Mouse (Mus musculus) left cerebral cortex, adult 2 months (tissue): ENCODE data around the gene Rasgrp1. TPM values are rescaled to one million over a fixed set of nuclear protein-coding genes. Genes with fewer than 3 reads are reported as not detected.

Experiments used
- DNase-seq, 2 experiments: peaks; one replicate each; pipeline ENCODE4 v3.0.0; 2021 to 2022; ENCODE audit warnings: low spot score in 2 of 2, mixed read lengths in 1 of 2; ENCODE audit errors: extremely low spot score in 1 of 2
- H3K27ac ChIP-seq: fragments of 200-600 bp; 2 replicates; pipeline ENCODE4 v1.8.1; 2022
- H3K4me3 ChIP-seq: fragments of 200-600 bp; 2 replicates; pipeline ENCODE4 v1.8.1; 2022
- CTCF ChIP-seq: fragments of 200-600 bp; IDR thresholded peaks from 2 replicates; pipeline ENCODE4 v1.8.1; 2022; ENCODE audit warnings: antibody characterized with exemption, mild to moderate bottlenecking, moderate library complexity
- intact Hi-C: fragments of 180-260 bp; cut with DNase I; formaldehyde crosslinking; loops from one replicate; pipeline ENCODE4 v1.15.1; 2025
- total RNA-seq, 2 experiments: library from RNA; stranded (reverse); gene quantifications; 2 replicates each; pipeline ENCODE4 v1.2.3; 2021

Rasgrp1 gene
- total RNA-seq, 2 experiments from 2014 or later, result 311 to 322 TPM

DNA sequence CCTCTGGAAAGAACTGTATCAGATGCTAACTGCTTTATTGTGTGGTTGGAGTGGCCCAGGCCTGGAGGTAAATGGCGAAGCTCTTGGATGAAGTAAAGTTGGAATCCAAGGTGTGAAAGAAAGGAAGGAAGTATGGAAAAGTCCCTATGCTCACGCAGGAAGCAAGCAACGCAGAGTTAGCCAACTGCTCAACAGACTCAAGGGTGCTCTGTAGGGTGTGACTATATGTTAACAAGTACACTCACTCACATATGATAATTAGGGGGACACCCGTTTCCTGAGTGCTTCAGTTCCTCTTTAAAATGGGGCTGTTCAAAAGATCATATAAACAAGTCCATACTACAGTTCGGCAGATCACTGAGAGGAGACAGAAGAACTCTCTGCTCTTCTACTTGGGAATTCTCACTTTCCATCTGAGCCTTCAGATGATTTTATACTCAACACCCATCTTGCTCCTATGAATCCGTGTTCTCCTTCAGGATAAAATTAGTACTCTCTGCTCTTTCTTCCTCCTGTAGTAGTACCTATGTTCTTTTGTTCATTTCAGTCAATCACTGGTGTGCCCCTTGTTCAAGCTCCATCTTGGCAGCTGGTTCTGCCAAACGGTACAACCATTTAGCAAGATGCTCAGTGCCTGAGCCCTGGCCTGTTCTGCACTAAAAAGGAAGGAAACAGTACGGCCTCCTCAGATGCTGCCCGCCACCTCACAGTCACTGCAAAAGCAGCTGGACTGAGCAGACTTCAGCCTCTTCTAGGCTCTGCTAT is 14.1 kb downstream of the Rasgrp1 start:
- DNase-seq, result no peak
- TF ChIP-seq CTCF, result no peak
- intact Hi-C loops, result no loop called here
- Histone ChIP-seq H3K4me3 (no peak overlapping the region), H3K27ac (peak overlapping the region; percentile 25)

- TF ChIP-seq CTCF, result no peak
- intact Hi-C loops, result no loop called here
- Histone ChIP-seq H3K27ac (no peak overlapping the region), H3K4me3 (no peak overlapping the region)
- DNase-seq, result no peak
Observed at GRCm38 (mm10) chr2:117322399-117322798, 20.4 kb downstream of the Rasgrp1 start.

DNA sequence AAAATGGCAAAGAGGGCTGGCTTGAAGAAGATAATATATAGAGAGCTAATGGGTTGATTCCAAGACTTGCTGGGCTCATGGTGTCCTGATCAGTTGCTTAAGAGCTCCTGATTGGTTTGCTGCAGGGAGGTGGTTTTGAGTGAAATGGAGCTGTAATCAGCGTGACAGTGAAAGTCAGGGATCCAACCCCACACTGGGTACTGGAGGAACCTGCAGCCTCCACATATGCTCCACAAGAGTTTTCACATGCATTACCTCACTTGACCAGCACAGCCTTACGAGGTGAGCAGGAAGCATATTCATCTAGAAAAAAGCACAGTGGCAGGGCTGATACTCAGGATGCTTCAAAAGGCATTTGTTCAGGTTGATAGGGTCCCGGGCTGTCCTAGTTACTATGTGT is 21.6 kb downstream of the Rasgrp1 start:
- no peak for TF ChIP-seq CTCF
- intact Hi-C loops, result no loop called here

GRCm38 (mm10) chr2:117318991-117319390 is 23.8 kb downstream of the Rasgrp1 start:
- intact Hi-C loops, result no loop called here
- Histone ChIP-seq H3K4me3 (no peak overlapping the region), H3K27ac (no peak overlapping the region; the same call in 1 of the 2 replicates)
- no peak for DNase-seq
- TF ChIP-seq CTCF, result no peak

More for the DNA sequence above, 21.6 kb downstream of the Rasgrp1 start:
- no peak overlapping the region for H3K4me3 ChIP-seq
- DNase-seq, result no peak
- H3K27ac ChIP-seq, result no peak overlapping the region

DNA sequence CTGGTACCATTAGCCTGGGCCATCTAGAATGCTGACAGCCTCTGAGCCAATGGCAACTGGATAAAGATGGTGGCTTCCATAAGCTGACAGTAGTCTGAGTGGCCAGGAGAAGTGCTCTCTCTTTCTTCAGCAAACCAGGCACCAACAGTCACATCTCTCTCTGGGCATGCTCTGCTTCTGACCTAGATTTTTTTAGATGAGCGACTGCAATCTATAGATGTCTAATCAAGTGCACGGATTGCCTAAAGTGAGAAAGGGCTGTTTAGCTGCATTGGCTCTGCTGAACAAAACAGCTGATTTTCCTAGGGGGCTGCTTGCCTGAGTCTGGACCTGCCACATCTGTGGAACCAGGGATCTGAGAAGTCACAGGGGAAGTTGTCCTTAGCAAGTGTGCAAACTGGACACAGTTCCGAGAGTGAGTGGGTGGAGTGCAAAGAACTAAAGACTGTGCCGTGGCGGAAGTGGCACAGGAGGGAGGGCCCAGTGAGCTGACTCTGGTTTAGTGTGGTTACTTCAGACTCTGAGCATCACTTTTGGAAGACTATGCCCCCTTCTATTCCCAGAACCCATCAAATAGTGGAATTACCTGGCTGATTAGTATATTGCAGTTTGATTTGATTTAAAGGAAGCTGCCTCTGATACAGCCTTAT is 29.1 kb downstream of the Rasgrp1 start:
- DNase-seq, result no peak
- H3K27ac ChIP-seq, result peak overlapping the region; percentile 75
- intact Hi-C loops, result no loop called here
- no peak for TF ChIP-seq CTCF
- H3K4me3 ChIP-seq, result no peak overlapping the region

DNA sequence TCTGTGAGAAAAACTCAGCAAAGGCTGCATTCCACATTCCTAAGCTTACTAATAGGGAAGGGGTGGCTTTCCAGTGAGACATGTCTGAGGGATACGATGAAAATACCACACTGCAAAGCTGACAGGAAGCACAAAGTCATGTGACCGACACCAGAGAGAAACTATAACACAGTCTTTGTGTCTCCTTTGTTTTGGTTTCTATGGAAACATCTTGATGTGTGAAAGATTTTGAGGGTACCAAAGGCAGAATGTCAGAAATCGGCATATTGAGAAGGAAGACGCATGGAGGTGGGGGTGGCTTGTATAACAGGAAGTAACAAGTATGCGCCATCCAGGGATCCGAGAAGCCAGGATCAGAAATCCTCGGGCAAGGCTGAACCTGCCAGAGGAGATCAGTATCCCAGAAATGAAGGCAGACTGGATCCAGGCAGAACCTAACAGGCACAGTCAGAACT is 30.3 kb downstream of the Rasgrp1 start:
- Histone ChIP-seq H3K27ac (peak overlapping the region; percentile 75), H3K4me3 (no peak overlapping the region)
- no peak for TF ChIP-seq CTCF
- DNase-seq, result peak in 1 of 2 experiments; percentile 37
- intact Hi-C loops, result no loop called here

DNA sequence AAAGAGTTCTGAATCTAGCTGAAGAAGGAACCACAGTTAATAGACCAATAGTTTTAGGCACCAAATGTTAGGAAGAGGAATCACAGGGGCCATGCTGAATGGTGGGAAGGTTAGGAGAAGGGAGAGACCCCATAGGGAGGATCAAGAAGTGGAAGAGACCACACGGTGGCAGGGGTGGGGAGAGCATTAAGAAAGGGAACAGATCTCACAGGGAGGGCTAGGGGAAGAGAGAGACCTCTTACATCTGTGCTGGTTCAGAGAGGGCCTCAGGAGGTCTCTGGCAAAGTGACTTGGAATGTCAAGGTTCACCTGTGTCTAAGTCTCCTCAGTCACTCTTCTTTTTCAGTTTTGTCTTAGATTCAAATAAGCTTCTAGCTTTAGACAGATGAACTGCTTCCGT is 30.8 kb downstream of the Rasgrp1 start:
- H3K27ac ChIP-seq, result peak overlapping the region; percentile 75
- no peak overlapping the region for H3K4me3 ChIP-seq
- no peak for TF ChIP-seq CTCF
- no peak for DNase-seq
- intact Hi-C loops, result no loop called here

- no peak for TF ChIP-seq CTCF
- Histone ChIP-seq H3K27ac (peak overlapping the region; percentile 29; the same call in 1 of the 2 replicates), H3K4me3 (no peak overlapping the region)
- DNase-seq, result no peak
- intact Hi-C loops, result no loop called here
Observed at GRCm38 (mm10) chr2:117311349-117311748, 31.5 kb downstream of the Rasgrp1 start.

GRCm38 (mm10) chr2:117309046-117309445 is 33.8 kb downstream of the Rasgrp1 start:
- TF ChIP-seq CTCF, result no peak
- peak overlapping the region; percentile 74 for H3K27ac ChIP-seq
- intact Hi-C loops, result loop anchor here (2.0 kb wide), 1 partner anchor 30 kb away; no protein-coding TSS in a partner anchor
- no peak overlapping the region for H3K4me3 ChIP-seq
- no peak for DNase-seq

DNA sequence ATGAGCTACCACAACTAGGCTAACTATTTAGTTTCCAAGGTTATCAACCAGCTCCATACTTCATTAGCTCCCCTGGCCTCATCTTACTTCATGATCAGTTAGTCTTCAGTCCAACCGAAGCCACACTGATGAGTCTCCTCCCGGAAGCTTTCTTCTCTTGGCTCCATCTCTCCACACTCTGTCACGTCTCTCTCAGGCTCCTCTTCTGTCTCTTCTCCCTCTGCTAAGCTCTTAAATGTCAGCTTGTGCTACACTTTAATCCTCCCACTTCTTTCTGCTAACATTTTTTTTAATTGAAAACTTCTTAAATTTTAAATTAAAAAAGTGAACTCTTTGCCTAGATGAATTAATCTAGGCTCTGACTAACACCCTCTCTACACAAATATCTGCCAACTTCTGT is 34.8 kb downstream of the Rasgrp1 start:
- Histone ChIP-seq H3K4me3 (no peak overlapping the region), H3K27ac (peak overlapping the region; percentile 74)
- no peak for DNase-seq
- TF ChIP-seq CTCF, result no peak
- intact Hi-C loops, result loop anchor here (1.0 to 2.0 kb wide), 2 partner anchors 31 to 79 kb away; no protein-coding TSS in a partner anchor

DNA sequence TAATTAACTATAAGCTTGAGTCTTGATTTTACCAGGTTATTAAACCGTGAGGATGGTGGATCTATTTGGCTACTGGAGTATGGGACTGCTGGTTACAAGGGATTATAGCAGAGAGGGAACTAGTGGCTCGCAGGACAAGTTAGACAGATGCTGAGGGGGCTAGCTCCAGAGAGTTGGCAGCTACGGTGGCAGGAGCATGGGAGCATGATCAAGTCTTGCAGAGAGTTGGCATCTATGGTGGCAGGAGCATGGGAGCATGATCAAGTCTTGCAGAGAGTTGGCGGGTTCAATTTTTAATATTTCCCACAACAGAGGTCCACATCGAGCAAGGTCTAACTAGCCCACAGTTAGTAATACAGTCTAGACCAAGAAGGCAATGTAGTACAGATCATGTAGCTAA is 37.9 kb downstream of the Rasgrp1 start:
- intact Hi-C loops, result no loop called here
- no peak for DNase-seq
- Histone ChIP-seq H3K27ac (no peak overlapping the region), H3K4me3 (no peak overlapping the region)
- TF ChIP-seq CTCF, result no peak
